Mouse (Mus musculus) mammary gland, adult 2 months (tissue): ENCODE measurements around the gene Mcpt1. TPM values are rescaled to one million over a fixed set of nuclear protein-coding genes. Genes with fewer than 3 reads are reported as not detected.

Experiments used
- polyA plus RNA-seq: library from polyadenylated mRNA; depleted of rRNA; stranded (reverse); fragments of >200 nt; gene quantifications from 2 replicates; pipeline ENCODE4 v1.2.3, GENCODE M21; 2012; ENCODE audit warnings: low replicate concordance; rRNA removed

Gene Mcpt1
- polyA plus RNA-seq: 0.11 TPM in 1 of 2 replicates, not detected in the other

DNA sequence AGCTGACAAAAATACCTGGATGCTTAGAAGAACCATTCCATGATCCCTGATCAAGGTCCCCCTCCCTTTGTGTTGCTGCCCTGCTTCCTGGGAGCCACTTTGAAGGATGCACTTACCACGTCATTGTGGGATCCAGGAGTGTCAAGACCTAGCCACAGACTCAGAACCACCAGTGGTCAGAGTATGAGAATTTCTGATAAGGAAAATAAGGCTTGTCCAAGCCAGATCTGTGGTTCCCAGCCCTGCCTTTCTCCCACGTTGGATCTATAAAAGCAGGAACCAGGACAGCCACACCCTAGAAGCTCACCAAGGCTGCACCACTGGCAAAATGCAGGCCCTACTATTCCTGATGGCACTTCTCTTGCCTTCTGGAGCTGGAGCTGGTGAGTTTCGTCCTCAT, at the start of gene Mcpt1:
TSS of gene Mcpt1 (plus strand) at position 301 of the 400 bp plus-strand sequence.

DNA sequence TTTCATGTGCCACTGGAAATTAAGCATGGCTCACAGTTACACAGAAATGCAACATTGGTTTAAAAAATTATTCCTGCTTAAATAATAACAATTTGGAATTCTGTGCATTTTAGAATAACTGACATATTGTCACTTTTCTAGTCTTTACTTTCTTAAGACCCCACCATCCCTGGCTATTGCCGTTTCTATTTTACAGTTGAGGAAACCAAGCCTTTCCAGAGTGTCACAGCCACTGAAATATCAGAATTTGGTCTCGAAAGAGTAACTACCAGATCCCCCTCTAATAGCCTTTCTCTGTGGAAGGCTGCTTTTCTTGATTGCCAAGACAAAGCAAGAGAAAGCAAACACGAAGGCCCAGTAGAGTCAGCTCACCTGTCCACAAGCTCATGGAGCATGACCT, 12.6 kb downstream of the Mcpt1 start, which contains the start of gene Mcpt9:
TSS of gene Mcpt9 (minus strand) at position 101 of the 400 bp plus-strand sequence.

DNA sequence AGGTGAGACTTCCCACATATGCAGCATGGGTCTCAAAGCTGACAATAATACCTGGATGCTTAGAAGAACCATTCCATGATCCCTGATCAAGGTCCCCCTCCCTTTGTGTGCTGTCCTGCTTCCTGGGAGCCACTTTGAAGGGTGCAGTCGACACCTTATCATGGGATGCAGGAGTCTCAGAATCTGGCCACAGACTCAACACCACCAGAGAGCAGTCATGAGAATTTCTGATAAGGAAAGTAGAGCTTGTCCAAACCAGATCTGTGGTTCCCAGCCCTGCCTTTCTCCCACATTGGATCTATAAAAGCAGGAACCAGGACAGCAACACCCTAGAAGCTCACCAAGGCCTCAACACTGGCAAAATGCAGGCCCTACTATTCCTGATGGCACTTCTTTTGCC, 24.0 kb downstream of the Mcpt1 start, which contains the start of gene Mcpt2:
TSS of gene Mcpt2 (plus strand) at position 250 of the 400 bp plus-strand sequence.

DNA sequence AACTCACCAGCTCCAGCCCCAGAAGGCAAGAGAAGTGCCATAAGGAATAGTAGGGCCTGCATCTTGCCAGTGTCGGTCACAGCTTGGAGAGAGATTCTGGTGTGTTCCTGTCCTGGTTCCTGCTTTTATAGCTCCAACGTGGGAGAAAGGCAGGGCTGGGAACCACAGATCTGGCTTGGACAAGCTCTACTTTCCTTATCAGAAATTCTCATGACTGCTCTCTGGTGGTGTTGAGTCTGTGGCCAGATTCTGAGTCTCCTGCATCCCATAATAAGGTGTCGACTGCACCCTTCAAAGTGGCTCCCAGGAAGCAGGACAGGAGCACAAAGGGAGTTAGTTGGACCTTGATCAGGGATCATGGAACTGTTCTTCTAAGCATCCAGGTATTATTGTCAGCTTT, 44.4 kb downstream of the Mcpt1 start, which contains the start of gene Mcpt4:
TSS of gene Mcpt4 (minus strand) at position 101 of the 400 bp plus-strand sequence.

Other genes with a start within 250 kb of the Mcpt1 start
- 41.0 and 55.8 TPM in 2 replicates for gene Adcy4, start 233.9 kb upstream of the Mcpt1 start, polyA plus RNA-seq
- 21.9 and 26.5 TPM in 2 replicates for gene Ripk3, start 229.1 kb upstream of the Mcpt1 start, polyA plus RNA-seq
- gene Nfatc4, start 194.8 kb upstream of the Mcpt1 start, polyA plus RNA-seq: 28.1 and 37.1 TPM in 2 replicates
- gene Nynrin, start 164.0 kb upstream of the Mcpt1 start, polyA plus RNA-seq: 6.3 and 6.5 TPM in 2 replicates
- gene Cbln3, start 133.6 kb upstream of the Mcpt1 start, polyA plus RNA-seq: 0.26 and 0.33 TPM in 2 replicates
- gene Khnyn, start 133.0 kb upstream of the Mcpt1 start, polyA plus RNA-seq: 24.4 and 25.2 TPM in 2 replicates
- 48.0 and 73.6 TPM in 2 replicates for gene Sdr39u1, start 117.7 kb upstream of the Mcpt1 start, polyA plus RNA-seq
- 17.9 and 42.7 TPM in 2 replicates for gene Cma1, start 73.3 kb upstream of the Mcpt1 start, polyA plus RNA-seq
- gene Cma2, start 67.0 kb upstream of the Mcpt1 start, polyA plus RNA-seq: not detected in 2 replicates
- gene Mcpt9, start 12.5 kb downstream of the Mcpt1 start, polyA plus RNA-seq: not detected in 2 replicates
- not detected in 2 replicates for gene Mcpt2, start 24.1 kb downstream of the Mcpt1 start, polyA plus RNA-seq
- gene Mcpt4, start 44.3 kb downstream of the Mcpt1 start, polyA plus RNA-seq: 25.7 and 57.6 TPM in 2 replicates
- gene Mcpt8, start 67.3 kb downstream of the Mcpt1 start, polyA plus RNA-seq: not detected in 2 replicates
- 0.20 and 0.32 TPM in 2 replicates for gene Ctsg, start 84.6 kb downstream of the Mcpt1 start, polyA plus RNA-seq
- not detected in 2 replicates for gene Gzme, start 102.7 kb downstream of the Mcpt1 start, polyA plus RNA-seq
- not detected in 2 replicates for gene Gzmd, start 114.6 kb downstream of the Mcpt1 start, polyA plus RNA-seq
- not detected in 2 replicates for gene Gzmg, start 141.6 kb downstream of the Mcpt1 start, polyA plus RNA-seq
- gene Gzmn, start 156.6 kb downstream of the Mcpt1 start, polyA plus RNA-seq: not detected in 2 replicates
- not detected in 2 replicates for gene Gzmf, start 193.4 kb downstream of the Mcpt1 start, polyA plus RNA-seq
- 0.46 and 1.0 TPM in 2 replicates for gene Gzmc, start 216.7 kb downstream of the Mcpt1 start, polyA plus RNA-seq
- 1.1 and 2.3 TPM in 2 replicates for gene Gzmb, start 244.3 kb downstream of the Mcpt1 start, polyA plus RNA-seq